Mouse (Mus musculus) ES-E14 (cell line): ENCODE data around the gene Mapk10.

Source experiments
- CHD2 ChIP-seq: IDR thresholded peaks from 2 replicates; pipeline ENCODE4 v1.6.1; 2014; ENCODE audit warnings: mild to moderate bottlenecking, low read depth, low read length, inconsistent platforms
- ZC3H11A ChIP-seq: IDR thresholded peaks from 2 replicates; pipeline ENCODE4 v1.6.1; 2012; ENCODE audit warnings: low read depth, mild to moderate bottlenecking, inconsistent platforms, low read length, borderline replicate concordance
- ZNF384 ChIP-seq: IDR thresholded peaks from 2 replicates; pipeline ENCODE4 v1.6.1; 2012; ENCODE audit warnings: low read depth, low read length, inconsistent platforms

GRCm38 (mm10) chr5:103104082-103104481 is 107.1 kb downstream of the Mapk10 start:
- TF ChIP-seq ZNF384 (no peak), ZC3H11A (no peak), CHD2 (no peak)
